Mouse (Mus musculus): ENCODE results near the gene Fap.

GRCm38 (mm10) chr2:62594491-62594890 lies 20.6 kb upstream of the Fap start:
- TF ChIP-seq GATA1 (IDR thresholded peaks at IDR 0.05; ENCODE audit: borderline replicate concordance, low read length) (no peak), FLI1 (IDR thresholded peaks at IDR 0.05; ENCODE audit: low read length) (no peak)
